Mouse (Mus musculus) midbrain, embryonic 15.5 days (tissue): ENCODE measurements around the gene Lsamp. TPM values are rescaled to one million over a fixed set of nuclear protein-coding genes. Genes with fewer than 3 reads are reported as not detected.

Experiments
- ATAC-seq: fragments of 200-750 bp; cut with Nextera tagmentation; replicated peaks from 2 replicates; pipeline ENCODE4 v1.8.0; 2017; ENCODE audit warnings: moderate TSS enrichment
- H3K27ac ChIP-seq: fragments of 300-500 bp; sonication (generic); 2 replicates; pipeline ENCODE4 v1.5.1; 2015; ENCODE audit warnings: mild to moderate bottlenecking, inconsistent platforms
- H3K27me3 ChIP-seq: fragments of 300-500 bp; sonication (generic); replicated peaks from 2 replicates; pipeline ENCODE4 v1.6.1; 2015; ENCODE audit warnings: inconsistent platforms
- H3K36me3 ChIP-seq: fragments of 300-500 bp; sonication (generic); replicated peaks from 2 replicates; pipeline ENCODE4 v1.6.1; 2015; ENCODE audit warnings: inconsistent platforms
- H3K4me1 ChIP-seq: fragments of 300-500 bp; sonication (generic); 2 replicates; pipeline ENCODE4 v1.6.1; 2015; ENCODE audit warnings: inconsistent platforms
- H3K4me2 ChIP-seq: fragments of 300-500 bp; sonication (generic); 2 replicates; pipeline ENCODE4 v1.6.1; 2015; ENCODE audit warnings: inconsistent platforms, mild to moderate bottlenecking, moderate library complexity
- H3K4me3 ChIP-seq: fragments of 300-500 bp; sonication (generic); 2 replicates; pipeline ENCODE4 v1.5.1; 2015; ENCODE audit warnings: mild to moderate bottlenecking, inconsistent platforms
- H3K9ac ChIP-seq: fragments of 300-500 bp; sonication (generic); 2 replicates; pipeline ENCODE4 v1.6.1; 2015; ENCODE audit warnings: mild to moderate bottlenecking, inconsistent platforms
- H3K9me3 ChIP-seq: fragments of 300-500 bp; sonication (generic); 2 replicates; pipeline ENCODE4 v1.6.1; 2016; ENCODE audit warnings: inconsistent platforms
- WGBS: fragments of 180-500 bp; shearing (Covaris S2); methylation state at CpG from one replicate; pipeline ENCODE4 v1.1.7; 2015; ENCODE audit warnings: mixed read lengths; 5-methylcytosine and 5-hydroxymethylcytosine counted together
- polyA plus RNA-seq: library from polyadenylated mRNA; unstranded; fragments of >200 nt; fragmentation: Nextera tagmentation; extraction: Ambion mirVana; gene quantifications from 2 replicates; pipeline ENCODE4 v1.2.1, GENCODE M21; 2015

Lsamp gene
- polyA plus RNA-seq, result 94.9 and 107 TPM in 2 replicates

GRCm38 (mm10) chr16:39984205-39984634 is at the start of gene Lsamp:
Gene Lsamp, plus strand, starts transcription at chr16:39984361.
- WGBS, result under 1% methylated on average over 24 of the region's 24 CpGs
- peak within 1 kb of the TSS; percentile 88 for H3K27ac ChIP-seq

GRCm38 (mm10) chr16:39957686-39958085 is 26.5 kb upstream of the Lsamp start:
- Histone ChIP-seq H3K9ac (no peak overlapping the region), H3K9me3 (no peaks in the 10 kb centered on the region), H3K27ac (no peak overlapping the region), H3K36me3 (no peaks in the 10 kb centered on the region), H3K27me3 (no peaks in the 10 kb centered on the region), H3K4me3 (no peak overlapping the region), H3K4me1 (no peaks in the 10 kb centered on the region), H3K4me2 (no peak overlapping the region)
- no peak for ATAC-seq
- 96% methylated on average over 2 of the region's 2 CpGs for WGBS

More at GRCm38 (mm10) chr16:39984205-39984634, at the start of gene Lsamp:
- no peaks in the 10 kb centered on the region for H3K27me3 ChIP-seq
- peak within 1 kb of the TSS; percentile 66 for H3K9ac ChIP-seq
- ATAC-seq, result peak; percentile 96
- H3K4me2 ChIP-seq, result peak within 1 kb of the TSS; percentile 54
- H3K4me3 ChIP-seq, result peak within 1 kb of the TSS; percentile 54
- no peaks in the 10 kb centered on the region for H3K9me3 ChIP-seq
- peaks cover 8% of the 10 kb centered on the region for H3K4me1 ChIP-seq
- H3K36me3 ChIP-seq, result no peaks in the 10 kb centered on the region

DNA sequence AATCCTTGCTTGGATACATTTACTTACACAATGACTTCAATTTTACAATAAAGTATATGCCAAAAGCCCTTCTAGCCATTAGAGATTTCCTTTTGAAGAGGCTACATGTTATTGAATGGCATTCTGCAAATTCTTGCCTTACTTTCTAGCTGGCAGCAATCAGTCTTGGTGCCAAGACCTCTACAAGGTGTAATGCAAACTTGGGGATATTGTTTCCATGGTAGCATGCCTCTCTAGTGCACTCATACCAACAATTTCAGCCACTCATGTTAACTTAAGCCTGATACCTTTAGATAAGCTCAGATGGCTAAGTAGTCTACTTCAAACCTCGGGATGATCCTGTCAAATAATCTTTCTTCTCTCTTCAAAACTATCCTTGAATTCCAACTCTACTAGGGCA is 11.4 kb upstream of the Lsamp start:
- no peak overlapping the region for H3K9ac ChIP-seq
- WGBS, result 82% methylated on average over 1 of the region's 1 CpGs
- H3K4me2 ChIP-seq, result no peak overlapping the region
- H3K36me3 ChIP-seq, result no peaks in the 10 kb centered on the region
- H3K27ac ChIP-seq, result no peak overlapping the region
- H3K27me3 ChIP-seq, result no peaks in the 10 kb centered on the region
- no peaks in the 10 kb centered on the region for H3K9me3 ChIP-seq
- H3K4me3 ChIP-seq, result no peak overlapping the region
- H3K4me1 ChIP-seq, result no peaks in the 10 kb centered on the region
- no peak for ATAC-seq

GRCm38 (mm10) chr16:39984635-39985291 is 602 bp downstream of the Lsamp start:
- H3K36me3 ChIP-seq, result no peaks in the 10 kb centered on the region
- H3K4me3 ChIP-seq, result peak overlapping the region; percentile 54
- H3K9ac ChIP-seq, result peak overlapping the region; percentile 66
- peak; percentile 86 for ATAC-seq
- peaks cover 8% of the 10 kb centered on the region for H3K4me1 ChIP-seq
- under 1% methylated on average over 29 of the region's 29 CpGs for WGBS
- no peaks in the 10 kb centered on the region for H3K9me3 ChIP-seq
- H3K27ac ChIP-seq, result peak overlapping the region; percentile 88
- H3K27me3 ChIP-seq, result no peaks in the 10 kb centered on the region
- peak overlapping the region; percentile 54 for H3K4me2 ChIP-seq

DNA sequence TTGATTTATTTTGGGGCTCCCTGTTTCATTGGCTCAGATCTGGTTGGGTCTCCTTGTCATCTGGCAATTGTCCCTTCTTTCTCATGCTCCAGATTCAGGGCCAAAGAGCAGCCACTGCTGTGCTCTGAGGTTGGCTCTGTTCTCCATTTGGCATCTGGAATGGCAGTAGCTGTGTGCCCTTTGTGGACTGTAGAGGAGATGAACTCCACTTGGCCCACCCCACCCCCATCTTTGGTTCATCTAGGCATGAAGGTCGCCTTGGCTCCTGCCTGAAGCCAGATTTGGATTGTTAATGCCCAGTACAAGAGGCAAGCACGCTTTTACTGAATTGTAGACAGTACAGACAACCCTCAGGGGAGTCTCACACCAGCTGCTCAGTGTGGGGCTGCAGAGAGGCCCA is 4.3 kb downstream of the Lsamp start:
- 67% methylated on average over 2 of the region's 2 CpGs for WGBS
- H3K4me2 ChIP-seq, result no peak overlapping the region

DNA sequence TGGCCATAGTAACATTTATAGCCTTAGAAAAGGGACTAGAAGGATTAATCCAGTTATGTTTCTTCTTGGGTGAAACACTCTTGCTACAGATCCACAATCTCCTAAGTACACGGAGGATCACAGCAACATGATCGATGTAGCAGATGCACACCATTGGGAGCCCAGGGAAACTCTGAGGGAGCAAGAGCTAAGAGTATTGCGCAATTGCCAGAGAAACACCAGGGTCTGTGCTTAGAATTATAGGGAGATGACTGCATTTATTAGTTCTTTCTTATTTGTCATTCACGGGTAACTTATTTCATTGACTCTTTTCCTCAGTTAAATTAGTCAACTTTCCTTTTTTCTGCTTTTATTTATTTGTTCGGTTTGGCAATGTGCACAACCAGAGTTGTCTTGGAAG is 10.7 kb downstream of the Lsamp start:
- Histone ChIP-seq H3K36me3 (no peaks in the 10 kb centered on the region), H3K9me3 (no peaks in the 10 kb centered on the region), H3K9ac (no peak overlapping the region), H3K4me1 (no peaks in the 10 kb centered on the region), H3K4me3 (no peak overlapping the region), H3K27me3 (no peaks in the 10 kb centered on the region), H3K4me2 (no peak overlapping the region), H3K27ac (no peak overlapping the region)
- ATAC-seq, result no peak
- 93% methylated on average over 5 of the region's 5 CpGs for WGBS

More for the DNA sequence above, 4.3 kb downstream of the Lsamp start:
- Histone ChIP-seq H3K9me3 (no peaks in the 10 kb centered on the region), H3K9ac (no peak overlapping the region), H3K4me1 (peaks cover 8% of the 10 kb centered on the region), H3K27ac (no peak overlapping the region), H3K27me3 (no peaks in the 10 kb centered on the region), H3K36me3 (no peaks in the 10 kb centered on the region), H3K4me3 (no peak overlapping the region)
- no peak for ATAC-seq

GRCm38 (mm10) chr16:40008800-40009199 is 24.6 kb downstream of the Lsamp start:
- no peaks in the 10 kb centered on the region for H3K4me1 ChIP-seq
- no peak overlapping the region for H3K4me2 ChIP-seq
- no peak for ATAC-seq
- H3K27ac ChIP-seq, result no peak overlapping the region
- 33% methylated on average over 2 of the region's 2 CpGs for WGBS
- H3K36me3 ChIP-seq, result no peaks in the 10 kb centered on the region
- H3K9ac ChIP-seq, result no peak overlapping the region
- H3K4me3 ChIP-seq, result no peak overlapping the region
- no peaks in the 10 kb centered on the region for H3K27me3 ChIP-seq
- H3K9me3 ChIP-seq, result no peaks in the 10 kb centered on the region

GRCm38 (mm10) chr16:40011106-40011505 is 26.9 kb downstream of the Lsamp start:
- Histone ChIP-seq H3K27me3 (no peaks in the 10 kb centered on the region), H3K27ac (no peak overlapping the region), H3K9me3 (no peaks in the 10 kb centered on the region), H3K4me3 (no peak overlapping the region), H3K36me3 (no peaks in the 10 kb centered on the region), H3K4me1 (no peaks in the 10 kb centered on the region), H3K9ac (no peak overlapping the region), H3K4me2 (no peak overlapping the region)
- WGBS, result 69% methylated on average over 1 of the region's 1 CpGs
- no peak for ATAC-seq

DNA sequence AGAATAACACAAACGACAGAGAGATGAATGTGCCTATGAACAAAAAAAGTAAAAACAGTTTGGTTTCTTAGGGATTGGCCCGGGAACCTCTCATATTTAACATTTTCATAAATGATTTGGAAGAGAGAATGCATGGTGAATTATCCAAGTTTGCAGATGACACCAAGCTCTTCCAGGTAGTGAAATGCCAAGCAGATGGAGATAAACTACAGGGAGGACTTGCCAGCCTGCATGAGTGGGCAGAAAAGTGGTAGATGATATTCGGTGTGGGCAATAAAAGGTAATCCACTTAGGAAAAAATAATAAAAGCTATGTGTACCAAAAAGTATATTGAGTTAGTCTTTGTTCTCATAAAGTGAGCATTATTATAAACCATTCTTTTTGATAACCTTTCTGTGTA is 38.5 kb downstream of the Lsamp start:
- WGBS, result 92% methylated on average over 3 of the region's 3 CpGs
- Histone ChIP-seq H3K9ac (no peak overlapping the region), H3K27ac (no peak overlapping the region), H3K36me3 (no peaks in the 10 kb centered on the region), H3K4me1 (no peaks in the 10 kb centered on the region), H3K4me3 (no peak overlapping the region), H3K9me3 (no peaks in the 10 kb centered on the region), H3K27me3 (no peaks in the 10 kb centered on the region), H3K4me2 (no peak overlapping the region)
- ATAC-seq, result no peak

GRCm38 (mm10) chr16:40036719-40037118 is 52.6 kb downstream of the Lsamp start:
- H3K9me3 ChIP-seq, result no peaks in the 10 kb centered on the region
- H3K4me3 ChIP-seq, result no peak overlapping the region
- no peak overlapping the region for H3K4me2 ChIP-seq
- H3K9ac ChIP-seq, result no peak overlapping the region
- no peaks in the 10 kb centered on the region for H3K36me3 ChIP-seq
- no peaks in the 10 kb centered on the region for H3K27me3 ChIP-seq
- no peak overlapping the region for H3K27ac ChIP-seq
- no peaks in the 10 kb centered on the region for H3K4me1 ChIP-seq
- ATAC-seq, result no peak
- whole genome bisulfite sequencing, result 93% methylated on average over 1 of the region's 1 CpGs

DNA sequence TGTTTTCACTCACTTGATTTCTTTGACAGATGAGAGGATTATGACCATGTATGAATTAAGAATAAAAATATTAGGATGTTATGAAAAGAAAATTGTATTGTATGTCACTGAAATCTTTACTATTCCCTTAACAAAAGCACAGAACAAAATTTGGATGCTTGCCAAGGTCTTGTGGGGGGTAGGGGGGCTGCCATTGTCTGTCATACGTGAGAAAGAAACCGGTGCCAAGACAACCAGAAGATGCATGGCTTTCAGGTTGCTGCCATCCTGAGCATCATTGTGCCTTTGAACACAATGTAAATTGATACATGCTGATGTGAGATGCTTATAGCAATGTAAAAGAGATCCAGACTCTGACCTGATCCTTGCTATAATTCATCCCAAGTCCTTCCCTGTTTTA is 75.4 kb downstream of the Lsamp start:
- Histone ChIP-seq H3K4me2 (no peak overlapping the region), H3K9ac (no peak overlapping the region), H3K9me3 (no peaks in the 10 kb centered on the region), H3K4me3 (no peak overlapping the region), H3K27me3 (no peaks in the 10 kb centered on the region), H3K4me1 (0 out of 2 replicates have a peak, but pooled peaks cover 3% of the 10 kb centered on the region), H3K27ac (no peak overlapping the region), H3K36me3 (no peaks in the 10 kb centered on the region)
- 34% methylated on average over 2 of the region's 2 CpGs for whole genome bisulfite sequencing
- no peak for ATAC-seq

DNA sequence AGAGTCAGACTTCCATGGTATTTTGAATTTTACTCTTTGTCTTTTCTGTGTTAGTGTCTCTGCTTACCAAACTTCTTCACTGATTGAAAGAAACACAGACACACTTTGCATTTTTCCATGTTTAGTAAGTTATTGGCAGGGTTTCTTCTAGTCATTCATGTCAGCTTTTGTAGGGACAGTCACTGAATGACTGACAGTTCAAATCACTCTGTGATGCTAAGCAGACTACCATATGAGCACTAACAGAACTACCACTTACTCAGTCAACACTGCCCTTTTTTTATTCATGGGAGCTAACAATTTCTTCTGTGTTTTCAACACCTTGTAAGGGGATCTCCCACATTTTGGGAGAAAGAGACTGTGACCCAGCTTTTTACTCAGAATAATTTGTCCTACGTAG is 75.8 kb downstream of the Lsamp start:
- Histone ChIP-seq H3K9ac (no peak overlapping the region), H3K4me3 (no peak overlapping the region), H3K9me3 (no peaks in the 10 kb centered on the region), H3K27ac (no peak overlapping the region), H3K4me1 (0 out of 2 replicates have a peak, but pooled peaks cover 3% of the 10 kb centered on the region), H3K4me2 (no peak overlapping the region), H3K36me3 (no peaks in the 10 kb centered on the region), H3K27me3 (no peaks in the 10 kb centered on the region)
- 71% methylated on average over 1 of the region's 1 CpGs for WGBS
- ATAC-seq, result no peak

GRCm38 (mm10) chr16:40060491-40060890 is 76.3 kb downstream of the Lsamp start:
- Histone ChIP-seq H3K9ac (no peak overlapping the region), H3K27me3 (no peaks in the 10 kb centered on the region), H3K27ac (no peak overlapping the region), H3K4me1 (0 out of 2 replicates have a peak, but pooled peaks cover 3% of the 10 kb centered on the region), H3K36me3 (no peaks in the 10 kb centered on the region), H3K4me2 (no peak overlapping the region), H3K4me3 (no peak overlapping the region), H3K9me3 (no peaks in the 10 kb centered on the region)
- ATAC-seq, result no peak
- 73% methylated on average over 2 of the region's 2 CpGs for WGBS
